8 mouse cellular contexts compared by ENCODE assay signal in genomic region chr3:41284897-41285296, GRCm38 (mm10).
DNase-seq lines count a peak whose midpoint lies in the region; ATAC-seq and TF ChIP-seq lines count a peak whose summit lies in the region.

No protein-coding gene starts in this region.

- 68% methylated on average over 13 of the region's 13 CpGs for WGBS in forebrain, embryonic 10.5 days
- WGBS in forebrain, embryonic 12.5 days, result 77% methylated on average over 13 of the region's 13 CpGs
- 18% methylated on average over 13 of the region's 13 CpGs for WGBS in lung, embryonic 14.5 days

- intact Hi-C loops in gastrocnemius, postnatal 36 days (cut with DNase I), result no loop called here

- H3K4me1 ChIP-seq in forebrain, embryonic 10.5 days, result peaks cover 19% of the 10 kb centered on the region
- H3K4me1 ChIP-seq in forebrain, embryonic 12.5 days, result peaks cover 3% of the 10 kb centered on the region; the same call in 1 of the 2 replicates
- H3K4me1 ChIP-seq in lung, embryonic 14.5 days (ENCODE audit: insufficient read depth), result peaks cover 20% of the 10 kb centered on the region

- H3K9me3 ChIP-seq in forebrain, embryonic 10.5 days, result no peaks in the 10 kb centered on the region
- no peaks in the 10 kb centered on the region for H3K9me3 ChIP-seq in forebrain, embryonic 12.5 days
- no peaks in the 10 kb centered on the region for H3K9me3 ChIP-seq in lung, embryonic 14.5 days (ENCODE audit: low read depth, low read length)

- no peak overlapping the region for H3K4me3 ChIP-seq in forebrain, embryonic 10.5 days
- H3K4me3 ChIP-seq in forebrain, embryonic 12.5 days (replicated peaks), result no peak overlapping the region
- no peak overlapping the region for H3K4me3 ChIP-seq in lung, embryonic 14.5 days (ENCODE audit: low read depth, low read length)

- TF ChIP-seq CTCF in lung, embryonic 14.5 days (IDR thresholded peaks at IDR 0.05; ENCODE audit: low read depth), result no peak

- peak overlapping the region; percentile 51; the same call in 1 of the 2 replicates for H3K27ac ChIP-seq in forebrain, embryonic 10.5 days
- H3K27ac ChIP-seq in forebrain, embryonic 12.5 days, result no peak overlapping the region
- peak overlapping the region; percentile 81 for H3K27ac ChIP-seq in lung, embryonic 14.5 days (ENCODE audit: low read depth)

- no peak overlapping the region for H3K4me2 ChIP-seq in forebrain, embryonic 12.5 days
- H3K4me2 ChIP-seq in lung, embryonic 14.5 days, result 0 out of 2 replicates have a peak overlapping the region, but pooled peaks have one; percentile 15

- H3K9ac ChIP-seq in forebrain, embryonic 12.5 days, result no peak overlapping the region
- no peak overlapping the region for H3K9ac ChIP-seq in lung, embryonic 14.5 days

- DNase-seq in forebrain, embryonic 10.5 days (ENCODE audit: extremely low spot score, low spot score), result peak; percentile 18
- peak; percentile 63 for DNase-seq in adrenal gland, postnatal 25 days
- DNase-seq in gastrocnemius, postnatal 36 days, result peak; percentile 32 to 34
- peak; percentile 61 to 73 for DNase-seq in kidney, adult 8-10 months
- DNase-seq in lung, embryonic 14.5 days, result peak; percentile 90
- peak; percentile 12 for DNase-seq in retina, postnatal 1 day
- DNase-seq in thymus, postnatal 25 days, result no peak

- H3K27me3 ChIP-seq in forebrain, embryonic 10.5 days (ENCODE audit: poor library complexity, severe bottlenecking), result no peaks in the 10 kb centered on the region
- no peaks in the 10 kb centered on the region for H3K27me3 ChIP-seq in forebrain, embryonic 12.5 days
- H3K27me3 ChIP-seq in lung, embryonic 14.5 days (ENCODE audit: insufficient read depth, low read length), result no peaks in the 10 kb centered on the region

- H3K36me3 ChIP-seq in forebrain, embryonic 10.5 days (replicated peaks), result no peaks in the 10 kb centered on the region
- H3K36me3 ChIP-seq in forebrain, embryonic 12.5 days (replicated peaks), result no peaks in the 10 kb centered on the region
- H3K36me3 ChIP-seq in lung, embryonic 14.5 days (ENCODE audit: insufficient read depth), result no peaks in the 10 kb centered on the region

- no peak for ATAC-seq in forebrain, embryonic 12.5 days (ENCODE audit: low FRiP score)
- peak; percentile 78 for ATAC-seq in lung, embryonic 14.5 days (ENCODE audit: insufficient read depth)
